Mouse (Mus musculus): Measurements from ENCODE around the gene Klhl42.
A peak's percentile ranks its signal among the peaks of the same experiment; 100 is the strongest.

Klhl42 gene

DNA sequence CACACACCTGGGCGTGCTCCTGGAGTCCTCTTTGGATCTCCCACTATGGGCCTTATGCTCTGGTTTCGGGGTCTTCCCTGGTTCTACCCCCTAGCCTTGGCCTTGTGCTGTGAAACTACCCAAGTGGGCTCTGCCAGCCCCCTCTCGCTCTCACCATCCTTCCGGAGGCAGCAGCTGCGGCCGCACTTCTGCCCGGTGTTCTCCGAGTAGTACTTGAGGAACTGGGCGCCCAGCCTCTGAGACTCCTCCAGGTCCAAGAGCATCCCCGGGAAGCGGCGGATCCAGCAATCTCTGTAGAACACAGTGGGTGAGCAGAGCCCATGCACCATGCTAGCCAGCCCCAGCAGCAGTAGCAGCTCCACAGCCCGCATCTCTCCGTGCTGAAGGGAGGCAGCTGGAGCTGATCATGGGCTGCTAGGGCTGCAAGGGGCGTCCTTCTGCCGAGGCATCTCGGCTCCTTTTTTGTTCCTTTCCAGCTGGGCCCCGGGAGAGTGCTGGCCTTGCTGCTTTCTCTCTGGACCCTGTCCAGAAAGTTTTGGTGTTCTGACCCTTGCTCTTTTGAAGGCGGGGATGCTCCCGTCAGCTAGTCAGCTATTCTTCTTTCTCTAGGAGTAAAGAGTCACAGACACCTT lies 4.5 kb upstream of the Klhl42 start, which contains the start of gene Mansc4:
Gene Mansc4 (minus strand): TSS at position 439 of the 632 bp plus-strand sequence.
- peak in 1 of 2 experiments; percentile 10 for DNase-seq (ENCODE audit: low spot score in 2 of 2)

DNA sequence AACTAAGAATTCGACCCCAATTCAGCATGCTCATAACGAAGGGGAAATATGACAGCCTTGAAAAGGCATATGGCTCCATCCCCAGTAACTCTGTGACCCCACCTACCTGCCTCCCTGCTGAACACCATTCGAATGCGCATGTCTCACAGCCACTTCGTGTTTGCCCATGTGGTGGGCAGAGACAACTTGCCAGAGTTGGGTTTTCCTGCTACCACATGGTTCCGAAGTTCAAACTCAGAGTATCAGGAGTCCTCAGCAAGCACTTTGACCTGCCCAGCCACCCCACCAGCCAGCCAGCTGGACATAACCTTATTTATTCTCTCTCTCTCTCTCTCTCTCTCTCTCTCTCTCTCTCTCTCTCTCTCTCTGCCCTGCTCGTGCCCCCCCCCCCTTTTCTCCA lies 3.4 kb upstream of the Klhl42 start:
- no peak for DNase-seq (ENCODE audit: low spot score in 2 of 2)

DNA sequence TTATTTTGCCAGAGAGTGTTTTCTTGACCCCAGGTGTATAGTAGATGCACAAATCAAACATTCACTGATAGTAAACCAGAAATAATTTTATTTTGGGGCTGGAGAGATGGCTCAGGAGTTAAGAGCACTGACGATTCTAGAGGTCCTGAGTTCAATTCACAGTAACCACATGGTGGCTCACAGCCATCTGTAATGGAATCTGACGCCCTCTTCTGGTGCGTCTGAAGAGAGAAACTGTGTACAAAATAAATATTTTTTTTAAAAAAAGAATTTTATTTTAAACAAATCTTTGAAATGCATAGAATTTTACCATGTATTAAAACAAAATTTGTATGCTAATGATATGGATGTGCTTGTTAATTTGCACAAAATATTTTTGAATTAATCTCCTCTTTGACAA lies 2.7 kb upstream of the Klhl42 start:
- no peak for DNase-seq (ENCODE audit: low spot score in 2 of 2)

DNA sequence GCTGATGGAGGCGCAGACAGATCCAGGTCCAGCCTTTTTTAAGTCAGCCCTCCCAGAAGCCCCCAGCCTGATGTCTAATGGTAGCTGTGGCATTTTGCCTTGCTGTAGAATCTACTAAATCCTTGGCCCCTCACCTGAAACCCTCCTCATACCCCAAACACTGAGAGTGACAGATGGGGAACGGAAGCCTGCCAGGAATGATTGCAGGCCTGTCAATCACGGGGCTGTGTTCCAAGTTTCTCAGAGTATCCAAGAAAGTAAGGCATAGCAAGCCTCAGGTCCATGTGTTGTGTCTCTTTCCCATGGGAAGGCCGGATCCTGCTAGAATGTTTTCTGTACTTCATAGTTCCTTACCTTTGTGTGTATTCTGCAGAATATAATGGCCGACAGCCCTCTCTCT lies 988 bp upstream of the Klhl42 start:
- peak in 1 of 2 experiments; percentile 16 for DNase-seq (ENCODE audit: low spot score in 2 of 2)

DNA sequence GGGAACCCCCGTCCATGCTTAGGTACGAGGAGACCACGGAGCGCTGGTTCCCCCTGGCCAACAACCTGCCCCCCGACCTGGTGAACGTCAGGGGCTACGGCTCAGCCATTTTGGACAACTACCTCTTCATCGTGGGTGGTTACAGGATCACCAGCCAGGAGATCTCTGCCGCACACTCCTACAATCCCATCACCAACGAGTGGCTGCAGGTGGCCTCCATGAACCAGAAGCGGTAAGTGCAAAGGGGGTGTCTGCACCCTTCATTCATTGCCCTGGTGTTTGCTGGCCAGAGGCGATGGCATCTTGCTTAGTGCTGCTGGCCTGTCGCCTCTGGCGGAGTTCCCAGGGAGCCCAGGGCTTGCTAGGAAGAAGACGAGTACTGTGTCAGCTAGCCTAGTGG lies 957 bp downstream of the Klhl42 start:
- peak; percentile 31 to 62 for DNase-seq (ENCODE audit: low spot score in 2 of 2)

DNA sequence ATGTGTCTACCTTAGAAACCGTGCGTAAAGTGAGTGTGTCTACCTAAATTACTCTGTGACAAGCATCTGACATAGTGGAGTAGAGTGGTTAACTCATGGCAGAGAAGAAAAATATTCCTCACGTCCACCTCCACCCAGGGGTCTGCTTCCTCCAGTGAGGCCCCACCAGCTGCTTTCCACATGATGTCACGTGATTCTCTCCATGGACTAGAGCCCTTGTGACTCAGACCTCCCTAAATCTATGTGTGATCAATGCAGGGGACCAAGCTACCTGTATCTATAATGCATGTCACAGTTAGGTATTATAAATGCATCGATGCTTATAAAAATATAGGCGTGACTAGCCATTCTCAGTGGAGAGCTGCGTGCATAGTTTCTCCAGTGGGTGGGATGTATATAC lies 3.6 kb downstream of the Klhl42 start:
- no peak for DNase-seq (ENCODE audit: low spot score in 2 of 2)

DNA sequence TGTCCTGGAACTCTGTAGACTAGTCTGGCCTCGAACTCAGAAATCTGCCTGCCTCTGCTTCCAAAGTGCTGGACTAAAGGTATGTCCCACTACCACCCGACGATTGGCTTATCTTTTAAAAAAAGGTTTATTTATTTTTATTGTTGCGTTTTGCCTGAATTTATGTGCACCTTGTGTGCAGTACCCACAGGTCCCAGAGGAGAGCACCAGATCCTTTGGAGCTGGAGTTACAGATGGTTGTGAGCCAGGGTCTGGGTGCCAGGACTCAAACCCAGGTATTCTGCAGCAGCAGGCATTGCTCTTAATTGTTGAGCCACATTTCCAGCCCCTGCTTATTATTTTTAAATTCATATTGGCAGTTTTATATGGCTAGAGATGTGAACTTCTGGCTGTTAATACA lies 4.9 kb downstream of the Klhl42 start:
- DNase-seq (ENCODE audit: low spot score in 2 of 2), result no peak

DNA sequence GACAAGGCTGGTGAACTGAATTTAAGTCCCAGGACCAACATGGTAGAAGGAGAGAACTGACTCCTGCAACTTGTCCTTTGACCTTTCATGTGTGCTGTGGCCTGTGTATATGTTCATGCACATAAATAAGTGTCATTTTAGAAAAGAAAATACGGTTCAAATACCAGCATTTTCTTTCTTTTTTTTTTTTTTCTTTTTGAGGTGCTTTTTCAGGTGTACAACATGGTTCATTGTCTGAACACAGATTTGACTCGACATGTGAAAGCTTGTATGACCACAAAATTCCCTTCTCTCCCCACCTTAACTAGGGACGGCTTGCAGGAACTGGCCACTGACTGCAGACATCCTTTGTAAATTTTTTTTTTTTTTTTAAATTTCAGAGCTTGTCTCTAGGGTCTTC lies 5.8 kb downstream of the Klhl42 start:
- DNase-seq (ENCODE audit: low spot score in 2 of 2), result no peak

DNA sequence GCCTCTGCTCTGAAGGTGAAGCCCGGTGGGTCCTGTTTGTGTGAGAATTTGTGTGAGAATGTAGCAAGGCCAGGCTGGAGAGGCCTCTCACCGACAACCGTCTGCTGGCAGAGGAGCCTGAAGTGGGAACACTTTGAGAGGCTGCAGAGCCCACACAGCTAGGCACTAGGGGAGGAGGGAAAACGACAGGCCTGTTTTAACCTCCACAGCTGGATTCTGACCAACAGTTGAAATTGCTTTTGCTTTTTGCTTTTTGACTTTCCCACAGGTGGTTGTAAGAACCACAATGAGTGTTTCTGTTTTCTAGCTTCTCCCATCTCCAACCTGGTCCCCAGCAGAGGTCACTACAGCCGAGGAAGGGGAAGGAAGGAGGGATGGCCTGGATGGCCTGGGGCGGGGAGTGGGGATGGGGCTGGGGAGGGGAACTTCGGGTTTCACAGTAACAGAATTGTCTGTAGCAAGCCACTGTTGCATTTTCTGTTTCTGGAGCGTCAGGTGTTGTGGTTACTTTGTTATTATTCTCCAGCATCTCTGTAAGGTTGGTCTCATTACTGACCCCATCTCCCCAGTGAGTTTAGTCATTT lies 6.3 kb downstream of the Klhl42 start:
- DNase-seq (ENCODE audit: low spot score in 2 of 2), result no peak

DNA sequence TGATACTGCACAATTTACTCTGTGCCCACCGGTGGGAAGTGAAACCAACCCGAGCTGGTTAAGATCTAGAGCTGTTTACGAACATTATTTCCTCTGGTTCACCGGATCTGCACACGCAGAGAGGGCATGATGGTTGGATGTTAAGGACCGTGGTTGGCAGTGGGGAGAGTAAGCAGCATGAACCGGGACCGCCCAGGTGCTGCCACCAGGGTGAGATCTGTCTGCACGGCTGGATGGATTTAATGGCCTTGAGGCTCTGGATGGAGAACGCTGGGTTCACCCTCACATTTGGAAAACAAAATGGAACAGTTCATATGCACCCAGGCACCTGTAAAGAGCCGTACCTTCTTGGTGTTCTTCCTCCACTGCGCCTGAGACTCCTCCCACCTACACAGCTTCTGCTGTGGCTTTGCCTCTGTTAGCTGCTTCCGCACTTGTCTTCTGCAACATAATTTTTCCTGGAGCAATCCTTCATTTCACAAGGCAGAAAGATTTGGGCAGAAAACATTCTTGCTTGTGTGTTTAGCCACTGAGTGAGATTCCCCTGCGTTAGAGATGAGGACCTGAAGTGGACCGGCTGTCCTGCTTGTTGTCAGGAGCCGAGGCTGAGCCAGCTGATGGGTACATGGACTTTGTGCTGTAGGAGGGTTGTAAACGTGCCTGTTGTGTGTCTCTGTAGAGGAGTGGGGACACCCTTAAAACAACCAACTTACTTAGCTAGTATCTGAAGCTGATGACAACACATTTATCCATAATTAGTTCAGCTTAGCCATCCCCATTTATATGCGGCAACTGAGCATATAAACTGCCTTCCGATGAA lies 8.5 kb downstream of the Klhl42 start:
- DNase-seq (ENCODE audit: low spot score in 2 of 2), result no peak

DNA sequence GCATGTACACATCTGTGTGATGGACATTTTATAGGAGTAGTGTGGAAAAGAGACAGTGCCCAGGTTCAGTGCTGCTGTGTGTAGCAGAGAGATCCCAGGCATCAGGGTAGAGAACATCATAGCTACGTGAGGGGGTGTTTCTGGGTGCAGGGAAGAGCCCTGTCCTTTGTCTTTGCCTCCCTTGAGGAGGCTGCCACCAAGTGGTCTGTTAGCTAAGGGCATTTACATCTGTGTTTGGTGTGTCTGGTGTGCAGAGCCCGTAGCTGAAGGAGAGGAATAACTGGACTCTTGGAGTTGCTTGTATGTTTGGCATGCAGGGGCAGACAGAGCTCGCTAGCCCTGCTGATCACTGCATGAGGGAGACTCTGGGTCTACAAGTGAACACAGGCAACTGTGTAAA lies 11.1 kb downstream of the Klhl42 start:
- no peak for DNase-seq (ENCODE audit: low spot score in 2 of 2)

DNA sequence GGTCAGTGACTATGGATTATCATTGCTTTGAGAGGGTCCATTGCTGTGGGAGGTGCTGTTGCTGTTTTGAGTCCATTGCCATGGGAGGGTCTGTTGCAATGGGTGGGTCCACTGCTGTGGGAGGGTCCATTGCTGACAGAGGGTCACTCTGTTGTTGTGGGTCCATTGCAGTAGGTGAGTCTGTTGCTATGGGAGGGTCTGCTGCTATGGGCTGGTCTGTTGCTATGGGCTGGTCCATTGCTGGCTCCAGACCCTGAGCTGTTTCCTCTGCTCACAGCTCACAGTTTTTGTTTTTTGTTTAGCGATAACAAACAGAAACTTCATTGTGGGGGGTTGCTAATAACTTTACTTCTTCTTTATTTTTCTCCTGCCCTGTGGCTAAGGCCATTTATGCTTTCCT lies 14.3 kb downstream of the Klhl42 start:
- DNase-seq (ENCODE audit: low spot score in 2 of 2), result no peak

DNA sequence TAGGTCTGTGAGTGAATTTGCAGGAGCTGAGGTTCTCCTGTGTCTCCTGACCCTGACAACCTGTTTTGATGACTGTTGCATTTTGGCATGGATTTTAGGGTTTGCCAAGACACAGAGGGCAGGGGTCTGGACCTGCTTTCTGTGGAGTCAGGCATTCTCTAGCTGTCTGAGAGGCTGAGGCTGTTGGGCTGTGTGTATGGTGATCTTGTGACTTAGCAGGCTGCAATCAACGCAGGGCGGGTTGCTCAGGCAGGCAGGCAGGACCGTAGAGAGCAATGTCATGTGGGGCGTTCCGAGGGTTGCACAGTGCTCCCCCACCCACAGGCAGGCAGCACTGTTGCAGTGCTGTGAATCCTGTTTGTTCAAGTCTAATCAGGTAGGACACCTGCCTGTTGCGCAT lies 15.5 kb downstream of the Klhl42 start:
- no peak for DNase-seq (ENCODE audit: low spot score in 2 of 2)

DNA sequence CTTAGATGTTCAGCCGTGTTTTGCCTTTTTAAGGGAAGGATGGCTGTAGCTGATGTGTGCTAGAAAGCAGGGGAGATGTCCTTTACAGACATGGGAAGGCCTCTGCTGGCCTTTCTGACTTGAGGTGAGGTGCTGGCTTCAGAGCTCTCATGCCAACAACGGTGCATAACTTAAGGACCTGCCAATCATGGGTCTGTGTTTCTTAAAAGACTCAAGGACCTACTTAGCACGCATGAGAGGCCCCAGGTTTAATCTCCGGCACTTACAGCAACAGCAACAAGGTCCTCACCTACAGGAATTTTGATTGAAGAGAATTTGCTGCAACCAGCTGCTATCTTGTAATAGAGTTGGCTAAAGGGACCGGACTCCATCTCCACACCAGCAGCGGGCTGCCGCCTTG lies 18.1 kb downstream of the Klhl42 start:
- no peak for DNase-seq (ENCODE audit: low spot score in 2 of 2)

DNA sequence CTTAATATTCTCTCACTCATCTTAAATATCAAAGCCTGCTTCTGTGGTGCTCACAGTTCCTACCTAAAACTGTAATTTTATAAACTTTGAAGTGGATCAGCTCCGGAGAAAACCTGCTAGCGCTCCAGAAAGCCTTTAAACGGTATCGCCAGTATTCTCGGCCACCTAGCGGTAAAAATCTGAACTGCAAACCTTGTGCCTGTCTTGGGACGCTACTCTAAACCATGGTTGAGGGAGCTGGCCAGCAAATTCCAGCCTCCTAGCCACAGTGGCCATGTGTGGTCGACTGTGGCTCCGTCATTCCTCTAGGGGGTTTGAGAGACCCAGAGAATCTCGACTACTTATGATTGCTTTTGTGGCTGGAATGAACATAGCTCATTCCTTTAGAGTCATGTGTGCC lies 25.4 kb downstream of the Klhl42 start:
- DNase-seq (ENCODE audit: low spot score in 2 of 2), result peak; percentile 85 to 88

DNA sequence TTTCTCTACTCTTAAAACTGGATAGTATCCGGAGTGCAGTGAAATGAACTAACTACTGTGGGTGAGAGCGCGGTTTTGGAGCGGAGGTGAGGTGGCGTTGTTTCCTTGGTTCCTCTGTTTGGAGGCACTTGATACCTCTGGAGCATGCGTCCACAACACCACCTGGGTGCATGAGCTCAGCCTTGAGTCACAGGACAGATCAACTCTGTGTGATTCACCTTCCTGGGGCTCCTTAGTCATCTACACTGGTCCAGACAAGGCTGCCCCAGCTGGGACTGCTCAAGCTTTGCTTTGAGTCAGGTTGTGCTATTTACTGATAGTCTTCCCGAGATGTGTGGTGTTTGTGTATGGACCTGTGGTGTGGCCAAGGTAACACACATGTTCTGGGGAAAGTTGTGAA lies 26.6 kb downstream of the Klhl42 start:
- DNase-seq (ENCODE audit: low spot score in 2 of 2), result no peak

DNA sequence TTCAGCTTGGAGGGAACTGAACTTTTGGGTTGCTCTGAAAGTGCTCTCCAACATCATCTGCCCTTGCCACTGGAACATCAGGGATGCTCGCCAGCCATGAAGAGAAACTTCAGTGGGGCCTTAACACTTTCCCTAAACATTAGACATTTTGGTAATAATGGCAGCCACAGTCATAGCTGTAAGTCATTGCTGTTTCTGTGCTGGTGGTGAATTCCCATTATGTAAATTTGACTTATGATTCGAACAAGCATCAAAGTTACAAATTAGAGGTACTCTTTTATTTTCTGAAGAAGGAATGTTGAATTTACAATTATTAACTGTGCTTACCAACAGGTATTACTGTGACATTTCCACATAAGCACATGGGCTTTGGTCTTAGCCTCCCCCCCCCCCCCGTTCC lies 27.0 kb downstream of the Klhl42 start:
- no peak for DNase-seq (ENCODE audit: low spot score in 2 of 2)

DNA sequence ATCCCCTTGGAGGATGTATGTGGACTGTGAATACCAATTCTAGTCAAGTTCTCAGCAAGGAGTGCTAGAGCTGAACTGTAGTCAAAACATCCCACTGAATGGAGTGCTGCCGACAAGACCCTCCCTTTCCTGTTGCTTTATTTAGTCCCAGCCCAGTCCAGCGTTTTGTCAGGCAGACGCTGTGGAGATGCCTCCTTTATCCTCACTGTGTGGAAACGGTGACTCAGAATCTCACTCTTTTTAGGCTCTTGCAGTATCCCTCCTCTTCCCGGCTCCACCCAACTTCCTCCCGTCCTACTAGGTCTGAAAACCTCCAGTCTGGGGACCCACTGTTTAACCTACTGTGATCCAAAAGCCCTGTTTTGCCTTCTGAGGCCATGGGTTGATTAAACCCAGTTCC lies 30.1 kb downstream of the Klhl42 start:
- DNase-seq (ENCODE audit: low spot score in 2 of 2), result no peak

DNA sequence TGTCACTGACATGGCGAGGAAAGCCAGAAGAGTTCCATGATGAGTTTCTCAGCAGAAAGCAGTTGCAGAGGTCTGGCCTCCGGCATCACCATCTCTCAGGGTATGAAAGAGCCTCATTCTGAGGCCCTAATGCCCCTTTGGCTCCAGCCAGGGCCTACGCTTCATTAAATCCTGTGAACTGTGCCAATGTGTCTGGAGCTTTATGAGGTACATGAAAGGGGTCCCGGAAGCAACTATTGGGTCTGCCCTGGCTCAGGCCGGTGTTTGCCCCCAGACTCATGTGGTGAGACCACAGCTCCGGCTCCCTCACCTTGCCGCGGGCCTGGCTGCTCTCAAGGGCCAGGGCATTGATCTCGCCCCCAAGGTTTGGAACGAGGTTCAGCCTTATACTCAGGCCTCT lies 36.1 kb downstream of the Klhl42 start:
- DNase-seq (ENCODE audit: low spot score in 2 of 2), result no peak

DNA sequence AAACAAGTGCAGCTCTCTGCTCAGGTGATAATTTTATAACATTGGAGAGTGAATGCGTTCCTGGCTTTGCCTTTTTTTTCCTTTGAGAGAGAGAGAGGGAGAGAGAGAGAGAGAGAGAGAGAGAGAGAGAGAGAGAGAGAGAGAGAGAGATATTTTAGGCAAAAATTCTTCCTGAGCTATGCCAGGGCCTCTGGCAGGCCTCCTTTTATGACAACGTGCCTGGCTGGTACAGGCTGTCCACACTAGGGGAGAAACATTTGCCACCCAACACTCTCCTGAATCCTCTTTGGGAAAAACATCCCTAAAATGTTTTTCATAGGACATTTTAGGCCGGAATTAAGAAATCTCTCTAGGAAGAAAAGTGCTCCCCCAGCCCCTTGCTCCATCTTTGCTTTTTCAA lies 47.1 kb downstream of the Klhl42 start:
- no peak for DNase-seq (ENCODE audit: low spot score in 2 of 2)

DNA sequence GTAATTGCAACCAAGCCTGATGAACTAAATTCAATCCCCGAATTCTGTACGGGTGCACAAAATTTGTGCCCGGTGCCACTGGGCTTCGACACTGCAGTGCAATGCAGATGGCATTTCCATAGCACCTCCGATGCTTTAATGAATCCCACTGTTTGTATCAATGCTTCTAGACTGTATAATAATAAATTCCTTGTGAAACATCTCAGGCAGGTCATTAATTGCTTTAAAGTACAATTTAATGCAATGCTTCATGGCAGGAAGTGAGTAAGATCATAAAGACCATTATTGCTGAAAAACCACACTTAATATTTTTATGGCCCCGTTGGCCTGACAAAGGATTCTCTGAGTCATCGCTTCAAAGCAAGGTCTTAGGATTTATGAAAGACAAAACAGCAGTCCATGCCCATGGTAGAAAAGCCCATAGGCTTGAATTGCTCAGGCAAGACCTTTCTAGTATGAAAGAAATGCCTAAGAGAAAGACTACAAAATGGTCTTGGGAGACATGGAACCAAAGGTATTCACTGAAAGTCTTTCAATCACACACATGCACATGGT lies 49.5 kb downstream of the Klhl42 start:
- no peak for DNase-seq (ENCODE audit: low spot score in 2 of 2)

DNA sequence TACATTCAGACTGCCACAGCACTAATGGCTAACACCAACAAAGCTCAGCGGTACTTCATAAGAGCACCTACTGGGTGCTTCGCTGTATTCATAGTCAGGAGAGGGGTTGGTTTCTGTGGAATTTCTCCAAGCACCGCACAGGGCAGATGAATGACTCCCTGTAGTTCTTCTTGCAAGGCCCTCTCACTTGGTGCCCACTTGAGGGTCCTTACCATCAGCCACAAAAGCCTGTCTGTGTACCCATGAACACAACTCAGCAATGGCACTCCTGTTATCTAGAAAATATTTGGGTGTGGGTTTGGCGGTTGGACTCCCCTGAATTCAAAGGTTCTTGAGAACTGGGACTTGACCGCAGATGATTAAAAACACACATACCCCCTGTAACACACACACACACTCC lies 53.5 kb downstream of the Klhl42 start:
- DNase-seq (ENCODE audit: low spot score in 2 of 2), result no peak

DNA sequence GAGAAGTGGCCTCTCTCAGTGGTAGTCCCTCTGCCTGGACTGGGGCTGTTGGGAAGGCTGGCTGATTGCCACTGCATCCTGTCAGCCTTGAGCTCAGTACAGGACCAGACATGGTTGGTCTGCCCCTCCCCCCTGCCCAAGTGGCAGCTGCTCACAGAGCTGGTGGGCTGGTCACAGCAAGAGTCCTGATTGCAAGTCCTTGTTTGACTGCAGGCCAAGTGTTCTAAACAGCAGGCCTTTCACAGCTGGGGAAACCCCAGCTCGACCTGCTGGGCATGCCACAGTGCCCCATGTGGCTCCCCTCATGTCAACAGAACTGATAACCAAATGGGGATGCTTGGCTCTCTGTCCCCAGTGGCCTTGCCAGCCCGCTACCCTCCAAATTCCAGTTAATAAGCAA lies 54.1 kb downstream of the Klhl42 start:
- DNase-seq (ENCODE audit: low spot score in 2 of 2), result peak; percentile 63 to 89

Data from cerebellum, postnatal 4 days (tissue).